Mouse (Mus musculus): ENCODE results near the gene Casz1. TPM values are rescaled to one million over a fixed set of nuclear protein-coding genes. Genes with fewer than 3 reads are reported as not detected.

Casz1 gene
- polyA plus RNA-seq, 1 experiment = 0.54 TPM

DNA sequence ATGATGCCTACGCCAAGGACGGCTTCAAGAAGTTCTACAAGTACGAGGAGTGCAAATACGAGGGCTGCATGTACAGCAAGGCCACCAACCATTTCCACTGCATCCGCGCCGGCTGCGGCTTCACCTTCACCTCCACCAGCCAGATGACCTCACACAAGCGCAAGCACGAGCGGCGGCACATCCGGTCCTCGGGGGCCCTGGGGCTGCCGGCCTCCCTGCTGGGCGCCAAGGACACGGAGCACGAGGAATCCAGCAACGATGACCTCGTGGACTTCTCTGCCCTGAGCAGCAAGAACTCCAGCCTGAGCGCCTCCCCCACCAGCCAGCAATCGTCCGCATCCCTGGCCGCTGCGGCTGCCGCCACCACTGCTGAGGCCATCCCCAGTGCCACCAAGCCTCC, 134.3 kb downstream of the Casz1 start:
- Histone ChIP-seq H3K36me3 (replicated peaks; ENCODE audit: low read length) (no peaks in the 10 kb centered on the region), H3K4me3 (replicated peaks) (no peak overlapping the region), H3K27me3 (replicated peaks) (peaks cover 83% of the 10 kb centered on the region), H3K9me3 (no peaks in the 10 kb centered on the region), H3K4me1 (peaks cover 14% of the 10 kb centered on the region)
- TF ChIP-seq FLI1 (IDR thresholded peaks at IDR 0.05; ENCODE audit: low read length) (no peak), GATA1 (IDR thresholded peaks at IDR 0.05; ENCODE audit: borderline replicate concordance, low read length) (no peak)

DNA sequence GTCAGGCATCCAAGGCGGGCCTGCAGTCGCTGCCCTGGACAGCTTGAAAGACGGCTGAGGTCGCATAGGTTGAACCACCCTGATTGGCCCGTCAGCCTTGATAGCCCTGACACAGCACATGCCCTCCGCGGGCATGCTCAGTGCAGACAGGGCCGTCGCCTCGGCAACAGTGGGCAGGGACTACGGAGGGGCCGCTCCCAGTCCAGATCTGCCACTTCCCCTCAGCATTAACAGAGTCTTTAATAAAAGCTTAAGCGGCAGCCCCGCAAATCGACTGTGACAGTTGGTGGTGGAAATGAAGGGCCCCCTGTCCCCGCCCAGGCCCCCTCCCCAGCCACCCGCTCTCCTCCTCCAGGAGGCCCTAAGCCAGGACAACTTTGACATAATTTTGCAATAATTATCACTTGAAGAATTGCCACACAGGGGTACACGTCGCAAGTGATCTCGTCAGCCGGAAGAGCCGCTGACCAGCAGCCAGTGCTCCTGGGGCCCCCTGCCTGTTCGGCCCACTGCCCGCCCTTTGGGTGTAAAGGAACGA, 136.5 kb downstream of the Casz1 start:
- TF ChIP-seq GATA1 (IDR thresholded peaks at IDR 0.05; ENCODE audit: borderline replicate concordance, low read length) (no peak), FLI1 (IDR thresholded peaks at IDR 0.05; ENCODE audit: low read length) (no peak)
- no peaks in the 10 kb centered on the region for H3K9me3 ChIP-seq
- peaks cover 14% of the 10 kb centered on the region for H3K4me1 ChIP-seq
- H3K4me3 ChIP-seq (replicated peaks) = peak overlapping the region; percentile 82
- no peaks in the 10 kb centered on the region for H3K36me3 ChIP-seq (replicated peaks; ENCODE audit: low read length)
- H3K27me3 ChIP-seq (replicated peaks) = peaks cover 81% of the 10 kb centered on the region

DNA sequence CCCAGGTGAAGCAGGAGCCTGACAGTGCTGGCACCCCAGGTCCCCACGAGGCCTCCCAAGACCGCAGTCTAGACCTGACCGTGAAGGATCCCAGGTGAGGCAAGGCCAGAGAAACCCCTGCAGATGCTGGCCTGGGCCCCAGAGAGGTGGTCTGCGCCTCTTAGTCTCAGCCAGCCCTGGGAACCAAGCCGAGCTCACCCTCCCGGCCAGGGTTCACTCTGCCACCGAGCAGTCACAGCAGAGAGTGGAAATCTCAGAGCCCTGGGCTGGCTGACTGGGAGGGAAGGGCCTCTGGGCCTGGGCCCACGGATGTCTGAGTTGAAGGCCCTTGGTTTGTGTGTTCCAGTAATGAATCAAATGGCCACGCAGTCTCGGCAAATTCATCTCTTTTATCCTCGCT, 137.1 kb downstream of the Casz1 start:
- H3K4me1 ChIP-seq = peaks cover 14% of the 10 kb centered on the region
- H3K9me3 ChIP-seq = no peaks in the 10 kb centered on the region
- peak overlapping the region; percentile 33 for H3K4me3 ChIP-seq (replicated peaks)
- peaks cover 80% of the 10 kb centered on the region for H3K27me3 ChIP-seq (replicated peaks)
- no peak for TF ChIP-seq GATA1 (IDR thresholded peaks at IDR 0.05; ENCODE audit: borderline replicate concordance, low read length)
- TF ChIP-seq FLI1 (IDR thresholded peaks at IDR 0.05; ENCODE audit: low read length) = no peak
- H3K36me3 ChIP-seq (replicated peaks; ENCODE audit: low read length) = no peaks in the 10 kb centered on the region

DNA sequence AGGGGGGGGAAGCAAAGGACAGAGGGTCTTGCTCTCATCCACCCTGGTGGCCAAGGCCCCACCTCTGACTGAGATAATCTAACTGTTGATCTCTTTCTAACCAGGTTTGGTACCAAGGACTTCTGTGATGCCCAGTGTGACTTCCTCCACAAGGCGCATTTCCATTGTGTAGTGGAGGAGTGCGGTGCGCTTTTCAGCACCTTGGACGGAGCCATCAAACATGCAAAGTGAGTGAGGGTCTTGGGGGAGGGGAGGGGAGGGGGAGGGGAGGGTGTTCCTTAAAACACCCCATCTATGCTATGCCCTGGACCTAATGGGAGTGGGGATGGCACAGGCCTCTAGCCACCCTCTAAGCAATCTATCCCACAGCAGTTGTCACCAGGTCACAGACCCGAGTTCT, 138.9 kb downstream of the Casz1 start:
- no peaks in the 10 kb centered on the region for H3K9me3 ChIP-seq
- peaks cover 14% of the 10 kb centered on the region for H3K4me1 ChIP-seq
- peaks cover 74% of the 10 kb centered on the region for H3K27me3 ChIP-seq (replicated peaks)
- no peak for TF ChIP-seq FLI1 (IDR thresholded peaks at IDR 0.05; ENCODE audit: low read length)
- TF ChIP-seq GATA1 (IDR thresholded peaks at IDR 0.05; ENCODE audit: borderline replicate concordance, low read length) = no peak
- H3K36me3 ChIP-seq (replicated peaks; ENCODE audit: low read length) = no peaks in the 10 kb centered on the region
- H3K4me3 ChIP-seq (replicated peaks) = no peak overlapping the region

DNA sequence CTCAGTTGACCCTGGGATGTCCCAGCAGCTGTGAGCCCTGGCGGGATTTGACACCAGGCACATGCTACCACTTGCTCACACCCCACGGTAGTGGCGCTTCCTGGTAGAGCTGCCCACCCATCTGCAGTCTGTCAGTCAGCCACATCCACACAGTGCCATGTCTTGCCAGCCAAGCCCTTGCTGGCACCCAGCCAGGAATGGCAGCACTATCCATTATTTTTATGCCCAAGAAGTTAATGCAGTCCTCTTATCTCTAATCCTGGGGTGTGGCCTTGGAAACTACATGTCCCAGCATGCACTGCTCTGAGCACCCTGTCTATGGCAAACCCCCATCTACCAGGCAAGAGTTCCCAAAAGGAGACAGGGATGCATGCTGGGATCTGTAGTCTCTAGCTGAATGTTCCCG, 141.2 kb downstream of the Casz1 start:
- TF ChIP-seq GATA1 (IDR thresholded peaks at IDR 0.05; ENCODE audit: borderline replicate concordance, low read length) = no peak
- TF ChIP-seq FLI1 (IDR thresholded peaks at IDR 0.05; ENCODE audit: low read length) = no peak
- Histone ChIP-seq H3K9me3 (no peaks in the 10 kb centered on the region), H3K27me3 (replicated peaks) (peaks cover 73% of the 10 kb centered on the region), H3K4me3 (replicated peaks) (no peak overlapping the region), H3K36me3 (replicated peaks; ENCODE audit: low read length) (no peaks in the 10 kb centered on the region), H3K4me1 (peaks cover 9% of the 10 kb centered on the region)

DNA sequence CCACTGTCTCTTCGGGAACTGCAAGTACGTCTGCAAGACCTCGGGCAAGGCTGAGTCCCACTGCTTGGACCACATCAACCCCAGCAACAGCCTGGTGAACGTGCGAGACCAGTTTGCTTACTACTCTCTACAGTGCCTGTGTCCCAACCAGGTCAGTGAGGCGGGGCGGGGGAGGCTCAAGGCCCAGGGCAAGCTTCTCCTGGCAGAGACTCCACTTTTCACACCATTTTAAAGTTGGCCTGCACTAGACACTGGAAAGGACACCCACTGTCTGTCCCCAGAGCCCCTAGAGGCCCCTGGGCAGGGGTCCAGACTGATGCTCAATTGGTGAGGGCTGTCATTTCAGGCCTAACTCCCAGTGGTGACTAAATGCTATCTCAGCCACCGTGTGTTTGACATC, 141.8 kb downstream of the Casz1 start:
- H3K4me1 ChIP-seq = peaks cover 3% of the 10 kb centered on the region
- no peaks in the 10 kb centered on the region for H3K9me3 ChIP-seq
- H3K4me3 ChIP-seq (replicated peaks) = no peak overlapping the region
- peaks cover 73% of the 10 kb centered on the region for H3K27me3 ChIP-seq (replicated peaks)
- no peak for TF ChIP-seq FLI1 (IDR thresholded peaks at IDR 0.05; ENCODE audit: low read length)
- no peak for TF ChIP-seq GATA1 (IDR thresholded peaks at IDR 0.05; ENCODE audit: borderline replicate concordance, low read length)
- H3K36me3 ChIP-seq (replicated peaks; ENCODE audit: low read length) = no peaks in the 10 kb centered on the region

DNA sequence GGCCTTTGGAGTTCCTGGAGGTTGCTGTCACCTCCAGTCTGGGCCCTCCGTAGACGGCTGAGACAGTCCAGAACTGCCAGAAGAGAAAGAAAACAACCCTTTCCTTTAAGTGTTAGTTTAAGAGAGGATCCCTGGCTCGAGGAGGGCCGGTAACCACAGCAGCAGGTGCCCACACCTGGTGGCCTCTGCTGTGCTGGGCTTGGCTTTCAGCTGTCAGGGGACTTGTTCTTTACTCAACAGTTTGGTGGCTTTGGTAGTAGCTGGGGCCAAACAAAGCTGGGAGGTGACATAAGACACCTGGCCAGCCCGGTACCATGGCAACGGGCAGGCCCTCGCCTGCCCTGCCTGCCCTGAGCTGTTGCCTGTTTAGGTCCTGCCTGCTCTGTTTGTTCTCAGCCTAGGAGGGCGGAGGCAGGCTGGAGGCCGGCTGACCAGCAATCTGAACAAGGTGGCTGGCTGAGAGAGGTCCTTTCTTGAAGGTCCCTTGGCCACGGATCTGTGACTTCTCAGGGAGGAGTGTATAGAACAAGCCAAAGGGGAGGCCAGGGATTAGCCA, 143.7 kb downstream of the Casz1 start:
- Histone ChIP-seq H3K4me3 (replicated peaks) (no peak overlapping the region), H3K36me3 (replicated peaks; ENCODE audit: low read length) (no peaks in the 10 kb centered on the region), H3K4me1 (peaks cover 15% of the 10 kb centered on the region), H3K27me3 (replicated peaks) (peaks cover 82% of the 10 kb centered on the region), H3K9me3 (no peaks in the 10 kb centered on the region)
- TF ChIP-seq FLI1 (IDR thresholded peaks at IDR 0.05; ENCODE audit: low read length) (no peak), GATA1 (IDR thresholded peaks at IDR 0.05; ENCODE audit: borderline replicate concordance, low read length) (no peak)

DNA sequence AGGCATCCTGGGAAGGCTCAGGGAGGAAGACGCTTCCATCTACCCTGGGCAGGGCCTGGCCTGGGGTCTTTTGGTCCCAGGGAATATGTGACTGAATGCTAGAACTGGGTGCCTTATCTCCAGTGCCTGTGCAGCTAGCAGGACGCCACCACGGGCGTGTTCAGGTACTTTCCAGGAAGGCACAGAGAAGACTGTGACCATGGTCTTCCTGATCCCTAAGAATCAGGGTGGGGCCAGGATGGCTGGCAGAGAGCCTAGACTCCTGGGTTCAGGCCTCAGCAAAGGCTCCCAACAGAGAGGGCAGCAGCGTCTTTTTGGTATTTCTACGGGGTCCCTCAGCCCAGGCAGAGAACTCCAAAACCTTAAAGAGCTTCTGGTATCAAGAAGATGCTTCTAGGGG, 146.3 kb downstream of the Casz1 start:
- H3K27me3 ChIP-seq (replicated peaks) = peaks cover 74% of the 10 kb centered on the region

DNA sequence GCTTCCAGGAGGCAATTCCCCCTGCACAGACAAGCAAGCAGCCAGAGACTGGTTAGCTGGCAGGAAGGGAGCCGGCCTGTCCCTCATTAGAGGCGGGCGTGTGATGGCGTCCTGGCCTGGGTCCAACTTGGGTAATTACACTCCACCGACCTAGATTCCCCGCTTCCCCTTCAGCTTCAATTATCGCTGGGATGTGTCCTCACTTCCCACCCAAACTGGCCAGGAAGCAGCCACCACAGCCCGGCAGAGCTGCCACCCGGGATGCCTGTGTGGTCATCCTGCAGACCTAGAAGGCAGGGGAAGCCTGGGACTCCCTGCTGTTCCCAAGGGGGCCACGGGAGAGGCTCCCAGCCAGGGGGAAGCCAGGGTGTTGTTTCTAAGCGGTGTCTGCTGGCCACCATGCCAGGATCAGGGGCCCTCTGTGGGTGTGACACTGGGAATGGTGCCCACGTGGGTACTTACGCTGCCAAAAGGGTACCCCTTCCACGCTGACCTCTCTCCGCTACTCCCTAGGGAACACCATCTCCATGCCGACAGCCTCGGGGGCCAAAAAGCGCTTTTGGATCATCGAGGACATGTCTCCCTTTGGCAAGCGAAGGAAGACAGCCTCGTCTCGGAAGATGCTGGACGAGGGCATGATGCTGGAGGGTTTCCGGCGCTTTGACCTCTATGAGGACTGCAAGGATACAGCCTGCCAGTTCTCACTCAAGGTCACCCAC, 146.9 kb downstream of the Casz1 start:
- H3K27me3 ChIP-seq (replicated peaks) = peaks cover 71% of the 10 kb centered on the region
- H3K4me1 ChIP-seq = peaks cover 15% of the 10 kb centered on the region
- no peaks in the 10 kb centered on the region for H3K36me3 ChIP-seq (replicated peaks; ENCODE audit: low read length)
- no peak overlapping the region for H3K4me3 ChIP-seq (replicated peaks)
- H3K9me3 ChIP-seq = no peaks in the 10 kb centered on the region
- TF ChIP-seq GATA1 (IDR thresholded peaks at IDR 0.05; ENCODE audit: borderline replicate concordance, low read length) (no peak), FLI1 (IDR thresholded peaks at IDR 0.05; ENCODE audit: low read length) (no peak)

More for the DNA sequence above, 146.3 kb downstream of the Casz1 start:
- no peak overlapping the region for H3K4me3 ChIP-seq (replicated peaks)
- H3K9me3 ChIP-seq = no peaks in the 10 kb centered on the region
- no peaks in the 10 kb centered on the region for H3K36me3 ChIP-seq (replicated peaks; ENCODE audit: low read length)
- peaks cover 15% of the 10 kb centered on the region for H3K4me1 ChIP-seq
- no peak for TF ChIP-seq FLI1 (IDR thresholded peaks at IDR 0.05; ENCODE audit: low read length)
- no peak for TF ChIP-seq GATA1 (IDR thresholded peaks at IDR 0.05; ENCODE audit: borderline replicate concordance, low read length)

DNA sequence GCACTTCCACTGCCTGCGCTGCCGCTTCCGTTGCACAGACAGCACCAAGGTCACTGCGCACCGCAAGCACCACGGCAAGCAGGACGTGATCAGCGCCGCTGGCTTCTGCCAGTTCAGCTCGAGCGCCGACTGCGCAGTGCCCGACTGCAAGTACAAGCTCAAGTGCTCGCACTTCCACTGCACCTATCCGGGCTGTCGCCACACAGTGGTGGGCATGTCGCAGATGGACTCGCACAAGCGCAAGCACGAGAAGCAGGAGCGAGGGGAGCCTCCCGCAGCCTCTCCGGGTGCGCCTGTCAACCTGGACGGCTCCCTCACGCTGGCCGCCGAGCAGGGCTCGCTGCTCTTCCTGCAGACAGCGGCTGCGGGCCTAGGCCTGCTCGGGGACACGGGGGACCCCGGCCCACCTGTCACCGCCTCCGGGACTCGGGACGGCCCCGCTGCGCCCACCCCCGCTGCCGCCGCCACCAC, 147.6 kb downstream of the Casz1 start:
- no peaks in the 10 kb centered on the region for H3K36me3 ChIP-seq (replicated peaks; ENCODE audit: low read length)
- H3K27me3 ChIP-seq (replicated peaks) = peaks cover 71% of the 10 kb centered on the region
- H3K4me3 ChIP-seq (replicated peaks) = peak overlapping the region; percentile 31
- H3K4me1 ChIP-seq = peaks cover 15% of the 10 kb centered on the region
- TF ChIP-seq FLI1 (IDR thresholded peaks at IDR 0.05; ENCODE audit: low read length) = no peak
- no peak for TF ChIP-seq GATA1 (IDR thresholded peaks at IDR 0.05; ENCODE audit: borderline replicate concordance, low read length)
- H3K9me3 ChIP-seq = no peaks in the 10 kb centered on the region
